Mouse (Mus musculus) bone marrow, adult 2 months (tissue): ENCODE data around the gene Kbtbd4.

Source experiments
- CTCF ChIP-seq: fragments of 200-500 bp; IDR thresholded peaks from 2 replicates; pipeline ENCODE4 v1.5.1; 2011; ENCODE audit warnings: low read length, control low read depth; ENCODE audit not compliant: control insufficient read depth, insufficient read depth
- POLR2A ChIP-seq: fragments of 200-500 bp; IDR thresholded peaks from 2 replicates; pipeline ENCODE4 v1.6.1; 2011; ENCODE audit warnings: low read depth, mild to moderate bottlenecking, control low read depth, low read length, borderline replicate concordance; ENCODE audit not compliant: control insufficient read depth

GRCm38 (mm10) chr2:90953461-90953860 is 48.9 kb downstream of the Kbtbd4 start:
- TF ChIP-seq CTCF (no peak), POLR2A (no peak)
